Mouse (Mus musculus): ENCODE measurements at regions not wholly inside any gene's neighbourhood (a gene's known extent, or its start where the extent isn't known, plus 50 kb on each side); places are given as distances from the start of the nearest gene placed in this dataset.
"Not testable (repeated sequence)": the region's sequence is repeated elsewhere in the genome, so short reads cannot be mapped to it uniquely, and the experiment has no call there.

GRCm38 (mm10) chr3:18453220-18453985, 505.2 kb downstream of the Cypt12 start:
- Histone ChIP-seq H3K36me3 (ENCODE audit: control insufficient read depth, insufficient read depth) (no peaks in the 10 kb centered on the region), H3K4me2 (replicated peaks; ENCODE audit: low read depth) (no peak overlapping the region), H3K9me3 (ENCODE audit: control insufficient read depth) (no peaks in the 10 kb centered on the region), H3K27me3 (replicated peaks; ENCODE audit: control insufficient read depth, insufficient read depth, low read length) (no peaks in the 10 kb centered on the region), H3K9ac (ENCODE audit: low read depth, low read length) (no peak overlapping the region), H3K4me1 (replicated peaks; ENCODE audit: control insufficient read depth, insufficient read depth, low read length) (no peaks in the 10 kb centered on the region), H3K4me3 (ENCODE audit: low read depth, low read length) (no peak overlapping the region), H3K27ac (ENCODE audit: low read depth, low read length) (no peak overlapping the region)
- 86% methylated on average over 2 of the region's 3 CpGs for WGBS
- no peak for ATAC-seq
- no peak for TF ChIP-seq CTCF (IDR thresholded peaks at IDR 0.05; ENCODE audit: low read depth)

- H3K36me3 ChIP-seq (ENCODE audit: control insufficient read depth, insufficient read depth), result no peaks in the 10 kb centered on the region
- H3K9me3 ChIP-seq (ENCODE audit: control insufficient read depth), result no peaks in the 10 kb centered on the region
- no peaks in the 10 kb centered on the region for H3K4me1 ChIP-seq (replicated peaks; ENCODE audit: control insufficient read depth, insufficient read depth, low read length)
- TF ChIP-seq CTCF (IDR thresholded peaks at IDR 0.05; ENCODE audit: low read depth), result no peak
- no peak overlapping the region for H3K9ac ChIP-seq (ENCODE audit: low read depth, low read length)
- H3K4me3 ChIP-seq (ENCODE audit: low read depth, low read length), result no peak overlapping the region
- no peak for ATAC-seq
- 81% methylated on average over 2 of the region's 2 CpGs for WGBS
- no peak overlapping the region for H3K27ac ChIP-seq (ENCODE audit: low read depth, low read length)
- H3K27me3 ChIP-seq (replicated peaks; ENCODE audit: control insufficient read depth, insufficient read depth, low read length), result no peaks in the 10 kb centered on the region
- no peak overlapping the region for H3K4me2 ChIP-seq (replicated peaks; ENCODE audit: low read depth)
Observed at GRCm38 (mm10) chr3:18453986-18454291, 505.7 kb downstream of the Cypt12 start.

- H3K27me3 ChIP-seq (replicated peaks; ENCODE audit: control insufficient read depth, insufficient read depth, low read length); H3K4me1 ChIP-seq (replicated peaks; ENCODE audit: control insufficient read depth, insufficient read depth, low read length); H3K9me3 ChIP-seq (ENCODE audit: control insufficient read depth); H3K4me3 ChIP-seq (ENCODE audit: low read depth, low read length); H3K27ac ChIP-seq (ENCODE audit: low read depth, low read length); ATAC-seq; H3K9ac ChIP-seq (ENCODE audit: low read depth, low read length); H3K4me2 ChIP-seq (replicated peaks; ENCODE audit: low read depth); H3K36me3 ChIP-seq (ENCODE audit: control insufficient read depth, insufficient read depth): not testable (repeated sequence)
- 73% methylated on average over 2 of the region's 4 CpGs for WGBS
Observed at GRCm38 (mm10) chr3:18454558-18455191, 506.5 kb downstream of the Cypt12 start.

GRCm38 (mm10) chr3:18456033-18456690, 508.0 kb downstream of the Cypt12 start:
- Histone ChIP-seq H3K9ac (ENCODE audit: low read depth, low read length) (no peak overlapping the region), H3K36me3 (ENCODE audit: control insufficient read depth, insufficient read depth) (no peaks in the 10 kb centered on the region), H3K4me3 (ENCODE audit: low read depth, low read length) (no peak overlapping the region), H3K4me2 (replicated peaks; ENCODE audit: low read depth) (no peak overlapping the region), H3K9me3 (ENCODE audit: control insufficient read depth) (no peaks in the 10 kb centered on the region), H3K4me1 (replicated peaks; ENCODE audit: control insufficient read depth, insufficient read depth, low read length) (no peaks in the 10 kb centered on the region), H3K27me3 (replicated peaks; ENCODE audit: control insufficient read depth, insufficient read depth, low read length) (no peaks in the 10 kb centered on the region), H3K27ac (ENCODE audit: low read depth, low read length) (no peak overlapping the region)
- no peak for ATAC-seq
- WGBS, result 88% methylated on average over 2 of the region's 2 CpGs
- no peak for TF ChIP-seq CTCF (IDR thresholded peaks at IDR 0.05; ENCODE audit: low read depth)

- H3K27me3 ChIP-seq (replicated peaks; ENCODE audit: control insufficient read depth, insufficient read depth, low read length), result no peaks in the 10 kb centered on the region
- H3K36me3 ChIP-seq (ENCODE audit: control insufficient read depth, insufficient read depth), result no peaks in the 10 kb centered on the region
- no peaks in the 10 kb centered on the region for H3K9me3 ChIP-seq (ENCODE audit: control insufficient read depth)
- no peak overlapping the region for H3K4me2 ChIP-seq (replicated peaks; ENCODE audit: low read depth)
- no peak overlapping the region for H3K27ac ChIP-seq (ENCODE audit: low read depth, low read length)
- no peak for ATAC-seq
- H3K4me3 ChIP-seq (ENCODE audit: low read depth, low read length), result no peak overlapping the region
- 67% methylated on average over 1 of the region's 1 CpGs for WGBS
- no peaks in the 10 kb centered on the region for H3K4me1 ChIP-seq (replicated peaks; ENCODE audit: control insufficient read depth, insufficient read depth, low read length)
- TF ChIP-seq CTCF (IDR thresholded peaks at IDR 0.05; ENCODE audit: low read depth), result no peak
- no peak overlapping the region for H3K9ac ChIP-seq (ENCODE audit: low read depth, low read length)
Observed at GRCm38 (mm10) chr3:18460267-18460666, 512.1 kb downstream of the Cypt12 start.

GRCm38 (mm10) chr3:18471846-18472245, 523.6 kb downstream of the Cypt12 start:
- no peak overlapping the region for H3K4me2 ChIP-seq (replicated peaks; ENCODE audit: low read depth)
- no peak overlapping the region for H3K27ac ChIP-seq (ENCODE audit: low read depth, low read length)
- no peaks in the 10 kb centered on the region for H3K27me3 ChIP-seq (replicated peaks; ENCODE audit: control insufficient read depth, insufficient read depth, low read length)
- ATAC-seq, result no peak
- H3K36me3 ChIP-seq (ENCODE audit: control insufficient read depth, insufficient read depth), result no peaks in the 10 kb centered on the region
- no peaks in the 10 kb centered on the region for H3K4me1 ChIP-seq (replicated peaks; ENCODE audit: control insufficient read depth, insufficient read depth, low read length)
- TF ChIP-seq CTCF (IDR thresholded peaks at IDR 0.05; ENCODE audit: low read depth), result no peak
- no peaks in the 10 kb centered on the region for H3K9me3 ChIP-seq (ENCODE audit: control insufficient read depth)
- WGBS, result 83% methylated on average over 3 of the region's 3 CpGs
- no peak overlapping the region for H3K4me3 ChIP-seq (ENCODE audit: low read depth, low read length)
- no peak overlapping the region for H3K9ac ChIP-seq (ENCODE audit: low read depth, low read length)
